Mouse (Mus musculus) embryonic fibroblast, embryonic 13.5 days (primary cell): ENCODE results near the gene Btbd19.

Experiments
- CTCF ChIP-seq: IDR thresholded peaks from 2 replicates; pipeline ENCODE4 v1.5.1; 2011; ENCODE audit warnings: mild to moderate bottlenecking, control low read depth, low read length, moderate library complexity, borderline replicate concordance; ENCODE audit not compliant: insufficient read depth
- POLR2A ChIP-seq: IDR thresholded peaks from 2 replicates; pipeline ENCODE4 v1.6.1; 2011; ENCODE audit warnings: low read depth, mild to moderate bottlenecking, control low read depth, low read length, moderate library complexity

DNA sequence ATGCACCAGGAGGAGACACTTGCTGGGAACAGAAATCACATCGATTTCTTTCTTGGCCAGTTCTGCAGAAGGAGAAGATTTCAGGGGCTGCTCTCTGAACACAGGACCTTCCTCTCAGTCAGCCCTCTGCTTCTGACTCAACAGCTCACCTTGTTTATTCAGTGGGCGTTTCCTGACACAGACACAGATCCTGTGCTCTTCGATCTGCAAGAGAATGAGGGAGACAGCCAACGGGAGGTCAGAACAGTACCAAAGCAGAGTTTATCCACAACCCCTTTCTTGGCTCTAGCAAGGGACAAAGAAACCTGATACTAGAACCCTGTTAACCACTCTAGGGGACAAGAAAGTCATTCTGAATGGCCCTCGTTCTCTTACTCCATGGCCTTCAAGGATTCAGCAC is 44.4 kb upstream of the Btbd19 start:
- TF ChIP-seq POLR2A (no peak), CTCF (no peak)
